Mouse (Mus musculus) midbrain, postnatal 0 days (tissue): ENCODE data around the gene Chst10. TPM values are rescaled to one million over a fixed set of nuclear protein-coding genes. Genes with fewer than 3 reads are reported as not detected.

Source experiments
- ATAC-seq: fragments of 200-750 bp; cut with Nextera tagmentation; 2 replicates; pipeline ENCODE4 v1.8.0; 2017; ENCODE audit warnings: moderate number of reproducible peaks, mild to moderate bottlenecking, moderate TSS enrichment, moderate library complexity; ENCODE audit not compliant: low FRiP score
- DNase-seq: peaks from one replicate; pipeline ENCODE4 v3.0.0-alpha.2; 2015; ENCODE audit warnings: low spot score
- H3K27ac ChIP-seq: fragments of 300-500 bp; sonication (generic); 2 replicates; pipeline ENCODE4 v1.5.1; 2014; ENCODE audit warnings: low read depth, mild to moderate bottlenecking, low read length, mixed read lengths
- H3K27me3 ChIP-seq: fragments of 300-500 bp; sonication (generic); 2 replicates; pipeline ENCODE4 v1.6.1; 2014; ENCODE audit warnings: low read length, control low read depth, mixed read lengths; ENCODE audit not compliant: insufficient read depth
- H3K36me3 ChIP-seq: fragments of 300-500 bp; sonication (generic); 2 replicates; pipeline ENCODE4 v1.6.1; 2014; ENCODE audit warnings: low read length, control low read depth, mixed read lengths; ENCODE audit not compliant: insufficient read depth
- H3K4me1 ChIP-seq: fragments of 300-500 bp; sonication (generic); 2 replicates; pipeline ENCODE4 v1.6.1; 2014; ENCODE audit warnings: mild to moderate bottlenecking, control low read depth, antibody characterized with exemption, low read length, mixed read lengths; ENCODE audit not compliant: insufficient read depth
- H3K4me2 ChIP-seq: fragments of 300-500 bp; sonication (generic); 2 replicates; pipeline ENCODE4 v1.6.1; 2014; ENCODE audit warnings: low read depth, mild to moderate bottlenecking, low read length, mixed read lengths; ENCODE audit not compliant: poor library complexity, severe bottlenecking
- H3K4me3 ChIP-seq: fragments of 300-500 bp; sonication (generic); 2 replicates; pipeline ENCODE4 v1.5.1; 2014; ENCODE audit warnings: low read depth, mild to moderate bottlenecking, low read length, moderate library complexity
- H3K9ac ChIP-seq: fragments of 300-500 bp; sonication (generic); replicated peaks from 2 replicates; pipeline ENCODE4 v1.6.1; 2014; ENCODE audit warnings: mild to moderate bottlenecking, low read length, moderate library complexity, mixed read lengths; ENCODE audit not compliant: poor library complexity, severe bottlenecking
- H3K9me3 ChIP-seq: fragments of 300-500 bp; sonication (generic); 2 replicates; pipeline ENCODE4 v1.6.1; 2016; ENCODE audit warnings: low read length, control low read depth
- CTCF ChIP-seq: IDR thresholded peaks from 2 replicates; pipeline ENCODE4 v1.5.1; 2016; ENCODE audit warnings: antibody characterized with exemption, mild to moderate bottlenecking
- WGBS: fragments of 180-500 bp; shearing (Covaris S2); extraction: QIAGEN DNeasy Blood & Tissue Kit; methylation state at CpG from one replicate; pipeline ENCODE4 v1.1.7; 2014; 5-methylcytosine and 5-hydroxymethylcytosine counted together
- polyA plus RNA-seq: library from polyadenylated mRNA; unstranded; fragments of >200 nt; fragmentation: Nextera tagmentation; extraction: Ambion mirVana; gene quantifications from 2 replicates; pipeline ENCODE4 v1.2.1, GENCODE M21; 2015
- total RNA-seq: library from RNA; depleted of rRNA; stranded (reverse); fragments of >200 nt; gene quantifications from 2 replicates; pipeline ENCODE4 v1.2.3, GENCODE M21; 2014

Gene Chst10
- total and polyA plus RNA-seq, 2 experiments from 2014 or later, result 68.9 to 88.5 TPM

DNA sequence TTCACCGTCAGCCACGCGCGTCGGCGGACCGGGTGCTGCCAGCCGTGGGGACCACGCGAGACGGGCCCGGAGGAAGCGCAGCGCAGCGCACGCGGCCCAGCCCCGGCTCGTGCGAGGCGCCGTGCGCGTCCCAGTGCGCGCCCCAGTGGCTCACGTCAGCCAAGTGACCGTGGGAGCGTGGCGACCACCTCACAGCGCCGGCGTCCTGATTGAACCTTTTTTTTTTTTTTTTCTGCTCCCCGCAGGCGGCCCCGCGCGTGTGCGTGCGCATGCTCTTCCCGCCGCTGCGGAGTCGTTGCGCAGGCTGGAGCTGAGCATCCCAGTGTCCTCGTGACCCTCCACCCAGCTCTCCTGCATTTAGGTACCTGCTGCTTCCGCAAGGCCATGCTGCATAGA lies 61.5 kb downstream of the Chst10 start, which contains the start of gene Lonrf2:
Gene Lonrf2, minus strand, starts transcription at position 235 of the 396 bp plus-strand sequence.
- no peaks in the 10 kb centered on the region for H3K36me3 ChIP-seq
- no peaks in the 10 kb centered on the region for H3K27me3 ChIP-seq
- H3K4me3 ChIP-seq, result peak within 1 kb of the TSS; percentile 74
- TF ChIP-seq CTCF, result peak; percentile 15; the same call in 1 of the 2 replicates
- peak within 1 kb of the TSS; percentile 97 for H3K9ac ChIP-seq
- H3K27ac ChIP-seq, result peak within 1 kb of the TSS; percentile 98
- peak; percentile 95 for ATAC-seq
- WGBS, result 1% methylated on average over 21 of the region's 47 CpGs
- peak within 1 kb of the TSS; percentile 93 for H3K4me2 ChIP-seq
- peak; percentile 88 for DNase-seq
- peaks cover 3% of the 10 kb centered on the region; the same call in 1 of the 2 replicates for H3K4me1 ChIP-seq
- H3K9me3 ChIP-seq, result no peaks in the 10 kb centered on the region

DNA sequence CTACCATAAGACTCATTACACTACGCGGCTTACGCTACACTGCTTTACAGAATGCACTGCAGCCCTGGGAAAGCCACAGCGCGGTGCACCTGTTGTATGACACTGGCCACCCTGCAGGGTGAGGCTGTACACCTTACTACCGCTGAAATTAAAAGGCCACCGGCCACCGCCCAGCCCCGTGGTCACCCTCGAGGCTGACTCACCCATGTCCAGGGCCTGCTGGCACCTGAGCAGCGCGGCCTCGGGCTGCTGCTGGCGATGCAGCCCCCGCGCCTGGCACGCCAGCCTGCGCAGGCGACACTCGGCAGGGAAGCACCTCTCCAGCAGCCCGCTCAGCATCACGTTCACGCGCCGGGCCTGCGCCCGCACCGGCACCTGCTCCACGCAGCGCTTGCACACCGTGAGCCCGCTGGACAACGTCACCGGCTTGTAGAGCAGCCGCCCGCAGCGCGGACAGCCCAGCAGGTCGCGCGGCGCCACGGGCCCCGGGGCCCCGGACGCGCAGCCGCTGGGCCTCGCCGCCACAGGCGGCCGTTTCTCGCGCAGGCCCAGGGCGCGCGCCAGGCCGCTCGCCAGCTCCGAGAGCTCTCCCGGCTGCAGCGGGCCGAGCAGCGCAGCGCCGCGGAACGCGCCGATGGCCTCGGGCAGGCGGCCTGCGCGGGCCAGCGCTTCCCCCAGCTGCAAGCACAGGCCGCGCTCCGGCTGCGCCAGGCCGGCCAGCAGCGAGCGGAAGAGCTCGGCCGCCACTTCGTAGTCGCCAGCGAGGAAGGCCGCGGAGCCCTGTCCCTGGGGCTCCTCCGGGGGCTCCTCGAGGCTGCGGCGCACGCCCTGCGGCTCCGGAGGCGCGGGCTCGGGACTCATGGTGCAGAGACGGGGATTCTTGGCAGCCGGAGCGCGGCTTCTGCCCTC lies 62.1 kb downstream of the Chst10 start:
- Histone ChIP-seq H3K27me3 (no peaks in the 10 kb centered on the region), H3K9me3 (no peaks in the 10 kb centered on the region), H3K27ac (peak overlapping the region; percentile 98), H3K4me1 (peaks cover 3% of the 10 kb centered on the region; the same call in 1 of the 2 replicates), H3K4me2 (peak overlapping the region; percentile 93), H3K4me3 (peak overlapping the region; percentile 74), H3K9ac (peak overlapping the region; percentile 97), H3K36me3 (no peaks in the 10 kb centered on the region)
- DNase-seq, result peak; percentile 44
- WGBS, result 1% methylated on average over 84 of the region's 103 CpGs
- peak; percentile 73 for ATAC-seq
- TF ChIP-seq CTCF, result no peak; the same call in 1 of the 2 replicates

DNA sequence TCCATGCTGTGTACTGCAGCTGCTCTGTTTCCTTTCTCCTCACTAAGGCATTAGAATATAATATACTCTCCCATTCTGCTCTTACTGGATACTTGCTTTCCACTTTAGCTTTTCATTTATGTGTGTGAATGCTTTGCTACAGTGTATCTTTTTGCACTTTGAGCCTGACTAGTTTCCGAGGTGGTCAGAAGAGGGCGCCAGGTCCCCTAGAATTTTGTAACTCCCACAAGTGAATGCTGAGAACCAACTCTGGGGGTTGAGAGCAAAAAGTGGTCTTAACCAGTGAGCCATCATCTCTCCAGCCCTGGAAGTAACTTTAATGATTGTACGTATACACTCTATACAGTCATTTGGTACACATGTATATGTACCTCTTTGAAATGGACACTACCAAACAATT lies 63.1 kb downstream of the Chst10 start:
- no peak overlapping the region for H3K27ac ChIP-seq
- no peaks in the 10 kb centered on the region for H3K9me3 ChIP-seq
- H3K36me3 ChIP-seq, result no peaks in the 10 kb centered on the region
- no peaks in the 10 kb centered on the region for H3K27me3 ChIP-seq
- H3K4me3 ChIP-seq, result peak overlapping the region; percentile 74
- DNase-seq (peak; percentile 53), ATAC-seq (no peak)
- peak overlapping the region; percentile 93 for H3K4me2 ChIP-seq
- TF ChIP-seq CTCF, result peak; percentile 65
- H3K9ac ChIP-seq, result no peak overlapping the region
- 27% methylated on average over 3 of the region's 3 CpGs for WGBS
- peaks cover 3% of the 10 kb centered on the region; the same call in 1 of the 2 replicates for H3K4me1 ChIP-seq

DNA sequence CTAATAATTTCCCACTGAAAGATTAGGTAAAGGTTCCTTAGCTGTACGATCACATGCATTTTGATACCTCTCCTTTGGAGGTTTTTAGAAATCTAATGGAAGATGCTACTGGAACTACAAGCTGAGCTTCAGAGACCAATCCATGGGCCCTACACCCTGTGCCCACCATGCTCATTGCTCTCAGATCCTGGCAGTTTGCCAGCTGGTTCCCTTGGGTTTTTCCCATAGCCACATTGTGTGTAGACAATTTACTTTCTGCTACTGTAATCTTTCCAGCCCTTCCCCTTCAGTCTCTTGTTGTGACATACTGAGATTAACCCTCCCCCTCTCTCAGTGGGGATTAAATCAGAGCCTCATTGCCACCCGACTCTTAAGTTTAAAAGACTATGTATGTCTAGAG lies 73.0 kb downstream of the Chst10 start:
- H3K27ac ChIP-seq, result no peak overlapping the region
- no peaks in the 10 kb centered on the region for H3K27me3 ChIP-seq
- no peak for TF ChIP-seq CTCF
- no peaks in the 10 kb centered on the region for H3K36me3 ChIP-seq
- H3K4me3 ChIP-seq, result no peak overlapping the region
- no peak overlapping the region for H3K4me2 ChIP-seq
- no peaks in the 10 kb centered on the region for H3K4me1 ChIP-seq
- no peaks in the 10 kb centered on the region for H3K9me3 ChIP-seq
- WGBS, result 57% methylated on average over 2 of the region's 2 CpGs
- H3K9ac ChIP-seq, result no peak overlapping the region
- DNase-seq (no peak), ATAC-seq (no peak)

DNA sequence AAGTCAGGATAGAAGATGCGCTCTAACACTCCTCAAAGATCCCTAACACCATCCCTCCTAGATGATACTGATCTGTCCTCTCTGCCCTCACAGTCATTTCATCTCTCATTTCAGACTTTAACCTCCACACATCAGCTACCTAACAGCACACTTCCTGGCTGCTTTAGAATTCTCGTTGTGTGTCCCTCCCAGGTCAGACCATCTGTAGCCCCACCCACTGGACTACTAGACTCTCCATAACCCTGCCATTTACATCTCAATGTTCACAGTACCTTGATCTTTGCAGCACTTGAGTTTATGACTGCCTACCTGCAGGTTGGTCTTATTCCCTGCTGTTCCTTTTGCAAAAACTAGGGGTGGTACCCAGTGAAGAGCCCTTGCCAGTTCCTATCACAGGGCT lies 74.1 kb downstream of the Chst10 start:
- H3K9ac ChIP-seq, result no peak overlapping the region
- DNase-seq, result no peak
- no peaks in the 10 kb centered on the region for H3K4me1 ChIP-seq
- H3K36me3 ChIP-seq, result 0 out of 2 replicates have a peak, but pooled peaks cover 2% of the 10 kb centered on the region
- H3K4me3 ChIP-seq, result no peak overlapping the region
- no peak overlapping the region for H3K27ac ChIP-seq
- TF ChIP-seq CTCF, result no peak
- no peak for ATAC-seq
- no peak overlapping the region for H3K4me2 ChIP-seq
- 79% methylated on average over 2 of the region's 2 CpGs for WGBS
- H3K9me3 ChIP-seq, result no peaks in the 10 kb centered on the region
- H3K27me3 ChIP-seq, result no peaks in the 10 kb centered on the region

DNA sequence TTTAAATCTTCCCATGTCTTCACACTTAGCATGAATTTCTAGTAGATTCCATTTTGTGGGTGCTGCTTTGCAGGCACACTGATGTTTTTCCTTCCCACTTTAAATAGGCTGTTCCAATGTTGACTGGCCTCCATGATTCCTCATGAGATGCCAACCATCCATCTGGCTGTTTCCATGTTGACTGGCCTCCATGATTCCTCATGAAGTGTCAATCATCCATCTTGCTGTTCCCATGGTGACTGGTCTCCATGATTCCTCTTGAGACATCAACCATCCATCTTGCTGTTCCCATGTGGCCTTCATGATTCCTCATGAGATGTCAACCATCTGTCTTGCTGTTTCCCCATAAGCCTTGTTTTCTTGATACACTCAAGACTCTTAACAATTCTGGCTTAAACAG lies 78.3 kb downstream of the Chst10 start:
- no peak overlapping the region for H3K4me3 ChIP-seq
- no peak overlapping the region for H3K27ac ChIP-seq
- H3K4me2 ChIP-seq, result no peak overlapping the region
- DNase-seq (no peak), ATAC-seq (no peak)
- H3K9me3 ChIP-seq, result no peaks in the 10 kb centered on the region
- H3K36me3 ChIP-seq, result peaks cover 8% of the 10 kb centered on the region; the same call in 1 of the 2 replicates
- no peak for TF ChIP-seq CTCF
- H3K9ac ChIP-seq, result no peak overlapping the region
- no peaks in the 10 kb centered on the region for H3K4me1 ChIP-seq
- H3K27me3 ChIP-seq, result no peaks in the 10 kb centered on the region
